Mouse (Mus musculus): ENCODE results near the gene Rhbdf2. TPM values are rescaled to one million over a fixed set of nuclear protein-coding genes. Genes with fewer than 3 reads are reported as not detected.

The Rhbdf2 gene
- total RNA-seq, 2 experiments from 2014 or later, result 3.3 to 6.1 TPM

GRCm38 (mm10) chr11:116661291-116661947, 34.6 kb upstream of the Rhbdf2 start:
- ATAC-seq (replicated peaks; ENCODE audit: low FRiP score, low TSS enrichment, poor library complexity, severe bottlenecking), result no peak

GRCm38 (mm10) chr11:116660181-116660580, 33.4 kb upstream of the Rhbdf2 start:
- ATAC-seq (replicated peaks; ENCODE audit: low FRiP score, low TSS enrichment, poor library complexity, severe bottlenecking), result no peak

GRCm38 (mm10) chr11:116659027-116659621, 32.3 kb upstream of the Rhbdf2 start:
- no peak for ATAC-seq (replicated peaks; ENCODE audit: low FRiP score, low TSS enrichment, poor library complexity, severe bottlenecking)

- no peak for ATAC-seq (replicated peaks; ENCODE audit: low FRiP score, low TSS enrichment, poor library complexity, severe bottlenecking)
Observed at GRCm38 (mm10) chr11:116658238-116658637, 31.4 kb upstream of the Rhbdf2 start.

GRCm38 (mm10) chr11:116657311-116658223, 30.7 kb upstream of the Rhbdf2 start:
- ATAC-seq (replicated peaks; ENCODE audit: low FRiP score, low TSS enrichment, poor library complexity, severe bottlenecking), result peak; percentile 95

- no peak for ATAC-seq (replicated peaks; ENCODE audit: low FRiP score, low TSS enrichment, poor library complexity, severe bottlenecking)
Observed at GRCm38 (mm10) chr11:116656348-116657191, 29.8 kb upstream of the Rhbdf2 start.

GRCm38 (mm10) chr11:116654255-116654821, 27.5 kb upstream of the Rhbdf2 start, which contains the start of gene Cygb:
TSS of gene Cygb (minus strand) at chr11:116654313.
- no peak for ATAC-seq (replicated peaks; ENCODE audit: low FRiP score, low TSS enrichment, poor library complexity, severe bottlenecking)

GRCm38 (mm10) chr11:116653709-116654221, 26.9 kb upstream of the Rhbdf2 start:
- no peak for ATAC-seq (replicated peaks; ENCODE audit: low FRiP score, low TSS enrichment, poor library complexity, severe bottlenecking)

- no peak for ATAC-seq (replicated peaks; ENCODE audit: low FRiP score, low TSS enrichment, poor library complexity, severe bottlenecking)
Observed at GRCm38 (mm10) chr11:116653234-116653633, 26.4 kb upstream of the Rhbdf2 start, which contains the start of gene Prcd. TSS of gene Prcd (plus strand) at chr11:116653534.

- ATAC-seq (replicated peaks; ENCODE audit: low FRiP score, low TSS enrichment, poor library complexity, severe bottlenecking), result no peak
Observed at GRCm38 (mm10) chr11:116652330-116653098, 25.7 kb upstream of the Rhbdf2 start.

GRCm38 (mm10) chr11:116651339-116651738, 24.5 kb upstream of the Rhbdf2 start:
- no peak for ATAC-seq (replicated peaks; ENCODE audit: low FRiP score, low TSS enrichment, poor library complexity, severe bottlenecking)

GRCm38 (mm10) chr11:116650811-116651210, 24.0 kb upstream of the Rhbdf2 start:
- ATAC-seq (replicated peaks; ENCODE audit: low FRiP score, low TSS enrichment, poor library complexity, severe bottlenecking), result no peak

- no peak for ATAC-seq (replicated peaks; ENCODE audit: low FRiP score, low TSS enrichment, poor library complexity, severe bottlenecking)
Observed at GRCm38 (mm10) chr11:116649711-116650337, 23.0 kb upstream of the Rhbdf2 start.

GRCm38 (mm10) chr11:116648976-116649375, 22.2 kb upstream of the Rhbdf2 start:
- no peak for ATAC-seq (replicated peaks; ENCODE audit: low FRiP score, low TSS enrichment, poor library complexity, severe bottlenecking)

GRCm38 (mm10) chr11:116648213-116648921, 21.5 kb upstream of the Rhbdf2 start:
- ATAC-seq (replicated peaks; ENCODE audit: low FRiP score, low TSS enrichment, poor library complexity, severe bottlenecking), result no peak

- peak; percentile 62 for ATAC-seq (replicated peaks; ENCODE audit: low FRiP score, low TSS enrichment, poor library complexity, severe bottlenecking)
Observed at GRCm38 (mm10) chr11:116647340-116647991, 20.6 kb upstream of the Rhbdf2 start.

All from megakaryocyte-erythroid progenitor cell, adult 5-6 weeks (primary cell).